Mouse (Mus musculus): ENCODE measurements around the gene Ndufa3. TPM values are rescaled to one million over a fixed set of nuclear protein-coding genes. Genes with fewer than 3 reads are reported as not detected.
A peak's percentile ranks its signal among the peaks of the same experiment; 100 is the strongest.

Ndufa3 gene
- polyA plus RNA-seq, 1 experiment from 2014 or later = 344 TPM

- Histone ChIP-seq H3K4me2 (replicated peaks; ENCODE audit: low read depth, low read length) (no peak overlapping the region), H3K4me3 (ENCODE audit: low read depth, low read length) (no peak overlapping the region), H3K9ac (ENCODE audit: low read depth, low read length) (no peak overlapping the region), H3K9me3 (ENCODE audit: control insufficient read depth, low read length) (no peaks in the 10 kb centered on the region), H3K36me3 (ENCODE audit: control insufficient read depth, insufficient read depth, low read length) (no peaks in the 10 kb centered on the region), H3K27ac (ENCODE audit: low read depth, low read length) (no peak overlapping the region), H3K27me3 (ENCODE audit: control insufficient read depth, insufficient read depth, low read length) (no peaks in the 10 kb centered on the region), H3K4me1 (replicated peaks; ENCODE audit: control insufficient read depth, insufficient read depth, low read length) (no peaks in the 10 kb centered on the region)
- WGBS = 85% methylated on average over 2 of the region's 2 CpGs
- no peak for DNase-seq (ENCODE audit: low spot score)
- ATAC-seq (ENCODE audit: low FRiP score) = no peak
These were observed 37.1 kb upstream of the Ndufa3 start for GRCm38 (mm10) chr7:3580029-3580428.

DNA sequence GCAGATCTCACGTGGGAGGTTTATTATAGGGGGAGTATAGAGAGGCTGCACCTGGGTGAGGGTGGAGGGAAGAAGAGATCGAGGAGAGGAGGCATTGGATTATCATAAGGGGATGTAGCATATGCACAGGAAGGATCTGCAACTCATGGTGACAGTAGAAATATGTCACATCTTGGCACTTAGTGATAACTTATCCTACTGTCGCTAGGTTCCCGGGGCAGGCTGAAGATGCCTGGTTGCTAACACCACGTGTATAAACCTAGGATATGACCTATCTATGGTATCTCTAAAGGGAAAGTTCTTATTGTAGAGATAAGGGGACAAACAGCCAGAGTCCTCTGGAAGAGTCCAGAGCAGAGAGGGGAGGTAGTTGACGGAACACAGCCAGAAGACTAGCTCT lies 31.4 kb upstream of the Ndufa3 start:
- no peaks in the 10 kb centered on the region for H3K27me3 ChIP-seq (ENCODE audit: control insufficient read depth, insufficient read depth, low read length)
- no peak overlapping the region for H3K27ac ChIP-seq (ENCODE audit: low read depth, low read length)
- ATAC-seq (ENCODE audit: low FRiP score) (no peak), DNase-seq (ENCODE audit: low spot score) (no peak)
- H3K36me3 ChIP-seq (ENCODE audit: control insufficient read depth, insufficient read depth, low read length) = no peaks in the 10 kb centered on the region
- WGBS = 12% methylated on average over 6 of the region's 6 CpGs
- no peak overlapping the region for H3K4me2 ChIP-seq (replicated peaks; ENCODE audit: low read depth, low read length)
- no peaks in the 10 kb centered on the region for H3K9me3 ChIP-seq (ENCODE audit: control insufficient read depth, low read length)
- H3K9ac ChIP-seq (ENCODE audit: low read depth, low read length) = no peak overlapping the region
- H3K4me1 ChIP-seq (replicated peaks; ENCODE audit: control insufficient read depth, insufficient read depth, low read length) = no peaks in the 10 kb centered on the region
- no peak overlapping the region for H3K4me3 ChIP-seq (ENCODE audit: low read depth, low read length)

DNA sequence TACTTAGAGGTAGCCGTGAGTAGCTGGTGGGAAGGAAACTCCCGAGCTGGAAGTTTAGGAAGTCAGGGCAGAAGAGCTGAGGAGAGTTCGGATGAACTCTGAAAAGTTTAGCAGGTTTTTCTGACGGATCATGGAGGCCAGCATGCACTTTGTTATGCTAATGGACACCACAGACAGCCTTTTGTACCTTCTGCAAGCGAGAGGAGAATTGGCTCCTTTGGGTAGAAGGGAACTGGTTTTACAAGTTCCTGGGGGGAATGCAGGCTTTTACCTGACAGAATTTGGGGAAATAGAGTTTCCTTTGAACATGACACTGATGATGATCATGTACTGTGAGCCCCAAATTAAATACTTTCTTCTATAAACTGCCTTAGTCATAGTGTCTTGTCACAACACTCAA lies 30.9 kb upstream of the Ndufa3 start:
- Histone ChIP-seq H3K27me3 (ENCODE audit: control insufficient read depth, insufficient read depth, low read length) (no peaks in the 10 kb centered on the region), H3K4me3 (ENCODE audit: low read depth, low read length) (no peak overlapping the region), H3K4me1 (replicated peaks; ENCODE audit: control insufficient read depth, insufficient read depth, low read length) (no peaks in the 10 kb centered on the region), H3K36me3 (ENCODE audit: control insufficient read depth, insufficient read depth, low read length) (no peaks in the 10 kb centered on the region), H3K9me3 (ENCODE audit: control insufficient read depth, low read length) (no peaks in the 10 kb centered on the region), H3K4me2 (replicated peaks; ENCODE audit: low read depth, low read length) (no peak overlapping the region), H3K9ac (ENCODE audit: low read depth, low read length) (no peak overlapping the region), H3K27ac (ENCODE audit: low read depth, low read length) (no peak overlapping the region)
- DNase-seq (ENCODE audit: low spot score) (peak; percentile 12), ATAC-seq (ENCODE audit: low FRiP score) (no peak)
- 3% methylated on average over 5 of the region's 5 CpGs for WGBS

- no peaks in the 10 kb centered on the region for H3K4me1 ChIP-seq (replicated peaks; ENCODE audit: control insufficient read depth, insufficient read depth, low read length)
- no peak overlapping the region for H3K9ac ChIP-seq (ENCODE audit: low read depth, low read length)
- no peak overlapping the region for H3K27ac ChIP-seq (ENCODE audit: low read depth, low read length)
- 76% methylated on average over 1 of the region's 1 CpGs for WGBS
- no peaks in the 10 kb centered on the region for H3K27me3 ChIP-seq (ENCODE audit: control insufficient read depth, insufficient read depth, low read length)
- H3K4me3 ChIP-seq (ENCODE audit: low read depth, low read length) = no peak overlapping the region
- no peak for ATAC-seq (ENCODE audit: low FRiP score)
- no peak overlapping the region for H3K4me2 ChIP-seq (replicated peaks; ENCODE audit: low read depth, low read length)
- DNase-seq (ENCODE audit: low spot score) = no peak
- no peaks in the 10 kb centered on the region for H3K36me3 ChIP-seq (ENCODE audit: control insufficient read depth, insufficient read depth, low read length)
- no peaks in the 10 kb centered on the region for H3K9me3 ChIP-seq (ENCODE audit: control insufficient read depth, low read length)
These were observed 29.9 kb upstream of the Ndufa3 start for GRCm38 (mm10) chr7:3587292-3587691.

- DNase-seq (ENCODE audit: low spot score) (no peak), ATAC-seq (ENCODE audit: low FRiP score) (no peak)
- H3K4me1 ChIP-seq (replicated peaks; ENCODE audit: control insufficient read depth, insufficient read depth, low read length) = no peaks in the 10 kb centered on the region
- H3K9ac ChIP-seq (ENCODE audit: low read depth, low read length) = no peak overlapping the region
- no peaks in the 10 kb centered on the region for H3K36me3 ChIP-seq (ENCODE audit: control insufficient read depth, insufficient read depth, low read length)
- 78% methylated on average over 3 of the region's 3 CpGs for WGBS
- H3K4me3 ChIP-seq (ENCODE audit: low read depth, low read length) = no peak overlapping the region
- H3K9me3 ChIP-seq (ENCODE audit: control insufficient read depth, low read length) = no peaks in the 10 kb centered on the region
- H3K4me2 ChIP-seq (replicated peaks; ENCODE audit: low read depth, low read length) = no peak overlapping the region
- no peak overlapping the region for H3K27ac ChIP-seq (ENCODE audit: low read depth, low read length)
- H3K27me3 ChIP-seq (ENCODE audit: control insufficient read depth, insufficient read depth, low read length) = no peaks in the 10 kb centered on the region
These were observed 26.6 kb upstream of the Ndufa3 start for GRCm38 (mm10) chr7:3590550-3590949.

- no peaks in the 10 kb centered on the region for H3K9me3 ChIP-seq (ENCODE audit: control insufficient read depth, low read length)
- no peak overlapping the region for H3K9ac ChIP-seq (ENCODE audit: low read depth, low read length)
- WGBS = 74% methylated on average over 1 of the region's 1 CpGs
- DNase-seq (ENCODE audit: low spot score) (no peak), ATAC-seq (ENCODE audit: low FRiP score) (no peak)
- no peak overlapping the region for H3K4me3 ChIP-seq (ENCODE audit: low read depth, low read length)
- H3K4me1 ChIP-seq (replicated peaks; ENCODE audit: control insufficient read depth, insufficient read depth, low read length) = no peaks in the 10 kb centered on the region
- no peaks in the 10 kb centered on the region for H3K27me3 ChIP-seq (ENCODE audit: control insufficient read depth, insufficient read depth, low read length)
- no peak overlapping the region for H3K27ac ChIP-seq (ENCODE audit: low read depth, low read length)
- no peaks in the 10 kb centered on the region for H3K36me3 ChIP-seq (ENCODE audit: control insufficient read depth, insufficient read depth, low read length)
- no peak overlapping the region for H3K4me2 ChIP-seq (replicated peaks; ENCODE audit: low read depth, low read length)
These were observed 25.6 kb upstream of the Ndufa3 start for GRCm38 (mm10) chr7:3591534-3591933.

DNA sequence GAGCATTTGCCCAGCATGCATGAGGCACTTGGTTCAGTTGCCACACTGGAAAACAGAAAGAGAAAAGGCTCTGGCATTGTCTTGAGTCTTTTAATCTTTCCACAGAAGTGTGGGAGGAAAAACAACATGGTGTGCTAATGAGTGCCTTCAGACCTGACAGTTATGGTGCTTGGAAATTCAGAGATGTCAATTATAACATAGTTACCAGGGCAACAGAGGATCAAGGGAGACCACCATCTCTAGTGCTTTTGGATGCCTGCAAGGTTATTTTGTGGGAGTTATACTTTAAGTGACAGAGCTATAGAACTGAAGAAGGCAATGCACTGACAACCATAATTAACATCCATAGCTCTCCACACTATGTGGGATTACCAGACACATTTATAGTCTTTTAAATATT lies 23.3 kb upstream of the Ndufa3 start:
- no peak for ATAC-seq (ENCODE audit: low FRiP score)
- Histone ChIP-seq H3K36me3 (ENCODE audit: control insufficient read depth, insufficient read depth, low read length) (no peaks in the 10 kb centered on the region), H3K27me3 (ENCODE audit: control insufficient read depth, insufficient read depth, low read length) (no peaks in the 10 kb centered on the region), H3K27ac (ENCODE audit: low read depth, low read length) (no peak overlapping the region), H3K4me2 (replicated peaks; ENCODE audit: low read depth, low read length) (no peak overlapping the region), H3K9ac (ENCODE audit: low read depth, low read length) (no peak overlapping the region), H3K4me3 (ENCODE audit: low read depth, low read length) (no peak overlapping the region), H3K9me3 (ENCODE audit: control insufficient read depth, low read length) (no peaks in the 10 kb centered on the region), H3K4me1 (replicated peaks; ENCODE audit: control insufficient read depth, insufficient read depth, low read length) (no peaks in the 10 kb centered on the region)
- DNase-seq (ENCODE audit: low spot score) = no peak

- no peak overlapping the region for H3K9ac ChIP-seq (ENCODE audit: low read depth, low read length)
- ATAC-seq (ENCODE audit: low FRiP score) (no peak), DNase-seq (ENCODE audit: low spot score) (no peak)
- no peaks in the 10 kb centered on the region for H3K27me3 ChIP-seq (ENCODE audit: control insufficient read depth, insufficient read depth, low read length)
- H3K36me3 ChIP-seq (ENCODE audit: control insufficient read depth, insufficient read depth, low read length) = no peaks in the 10 kb centered on the region
- no peaks in the 10 kb centered on the region for H3K9me3 ChIP-seq (ENCODE audit: control insufficient read depth, low read length)
- no peak overlapping the region for H3K4me3 ChIP-seq (ENCODE audit: low read depth, low read length)
- H3K4me1 ChIP-seq (replicated peaks; ENCODE audit: control insufficient read depth, insufficient read depth, low read length) = no peaks in the 10 kb centered on the region
- 23% methylated on average over 5 of the region's 5 CpGs for whole genome bisulfite sequencing
- H3K27ac ChIP-seq (ENCODE audit: low read depth, low read length) = no peak overlapping the region
- H3K4me2 ChIP-seq (replicated peaks; ENCODE audit: low read depth, low read length) = no peak overlapping the region
These were observed 22.5 kb upstream of the Ndufa3 start for GRCm38 (mm10) chr7:3594686-3595085.

- Histone ChIP-seq H3K36me3 (ENCODE audit: control insufficient read depth, insufficient read depth, low read length) (no peaks in the 10 kb centered on the region), H3K4me3 (ENCODE audit: low read depth, low read length) (no peak overlapping the region), H3K9me3 (ENCODE audit: control insufficient read depth, low read length) (no peaks in the 10 kb centered on the region), H3K4me1 (replicated peaks; ENCODE audit: control insufficient read depth, insufficient read depth, low read length) (no peaks in the 10 kb centered on the region), H3K9ac (ENCODE audit: low read depth, low read length) (no peak overlapping the region), H3K4me2 (replicated peaks; ENCODE audit: low read depth, low read length) (no peak overlapping the region), H3K27me3 (ENCODE audit: control insufficient read depth, insufficient read depth, low read length) (no peaks in the 10 kb centered on the region), H3K27ac (ENCODE audit: low read depth, low read length) (no peak overlapping the region)
- 21% methylated on average over 9 of the region's 9 CpGs for WGBS
- ATAC-seq (ENCODE audit: low FRiP score) = no peak
- no peak for DNase-seq (ENCODE audit: low spot score)
These were observed 22.0 kb upstream of the Ndufa3 start for GRCm38 (mm10) chr7:3595146-3595545.
